Mouse (Mus musculus) erythroblast, embryonic 14.5 days (primary cell): ENCODE measurements around the gene Clec14a. TPM values are rescaled to one million over a fixed set of nuclear protein-coding genes. Genes with fewer than 3 reads are reported as not detected.
A peak's percentile ranks its signal among the peaks of the same experiment; 100 is the strongest.
"Not testable (repeated sequence)": the region's sequence is repeated elsewhere in the genome, so short reads cannot be mapped to it uniquely, and the experiment has no call there.

Experiments
- H3K27me3 ChIP-seq: 2 replicates; pipeline ENCODE4 v1.6.1; 2012; ENCODE audit warnings: inconsistent platforms; ENCODE audit not compliant: control insufficient read depth
- H3K36me3 ChIP-seq: 2 replicates; pipeline ENCODE4 v1.6.1; 2012; ENCODE audit warnings: mild to moderate bottlenecking, inconsistent platforms; ENCODE audit not compliant: control insufficient read depth
- H3K4me1 ChIP-seq: 2 replicates; pipeline ENCODE4 v1.6.1; 2012; ENCODE audit warnings: inconsistent platforms; ENCODE audit not compliant: control insufficient read depth
- H3K4me3 ChIP-seq: replicated peaks from 2 replicates; pipeline ENCODE3; 2012; ENCODE audit warnings: moderate library complexity, mild to moderate bottlenecking, inconsistent platforms
- H3K9me3 ChIP-seq: 2 replicates; pipeline ENCODE4 v1.6.1; 2012; ENCODE audit warnings: low read length, inconsistent platforms, mixed read lengths; ENCODE audit not compliant: control insufficient read depth
- GATA1 ChIP-seq: IDR thresholded peaks from 2 replicates; pipeline ENCODE4 v1.6.1; 2012; ENCODE audit warnings: low read length, inconsistent platforms, mixed read lengths
- TAL1 ChIP-seq: IDR thresholded peaks from 3 replicates; pipeline ENCODE4 v1.6.1; 2012; ENCODE audit warnings: low read length, inconsistent platforms, mixed read lengths
- polyA plus RNA-seq: library from polyadenylated mRNA; stranded (reverse); fragments of >175 nt; gene quantifications from 2 replicates; pipeline ENCODE4 v1.2.3, GENCODE M21; 2012

Clec14a gene
- polyA plus RNA-seq, result 0.01 TPM in 2 replicates

GRCm38 (mm10) chr12:58268563-58269501, at the start of gene Clec14a:
Clec14a (minus strand) TSS chr12:58269290.
- no peaks in the 10 kb centered on the region for H3K9me3 ChIP-seq
- H3K36me3 ChIP-seq, result no peaks in the 10 kb centered on the region
- peak within 1 kb of the TSS; percentile 18 for H3K4me3 ChIP-seq
- no peaks in the 10 kb centered on the region for H3K4me1 ChIP-seq
- TF ChIP-seq TAL1 (no peak), GATA1 (no peak)
- H3K27me3 ChIP-seq, result peaks cover 10% of the 10 kb centered on the region; the same call in 1 of the 2 replicates

GRCm38 (mm10) chr12:58307835-58308234, 38.7 kb upstream of the Clec14a start:
- no peaks in the 10 kb centered on the region for H3K36me3 ChIP-seq
- TF ChIP-seq GATA1 (no peak), TAL1 (no peak)
- H3K4me1 ChIP-seq, result no peaks in the 10 kb centered on the region
- no peaks in the 10 kb centered on the region for H3K27me3 ChIP-seq
- no peaks in the 10 kb centered on the region for H3K9me3 ChIP-seq
- no peak overlapping the region for H3K4me3 ChIP-seq

- not testable (repeated sequence) for H3K4me1 ChIP-seq, H3K4me3 ChIP-seq, H3K36me3 ChIP-seq, H3K27me3 ChIP-seq, H3K9me3 ChIP-seq
These were observed 37.3 kb upstream of the Clec14a start for GRCm38 (mm10) chr12:58306402-58306801.

GRCm38 (mm10) chr12:58305567-58305966, 36.5 kb upstream of the Clec14a start:
- no peak overlapping the region for H3K4me3 ChIP-seq
- TF ChIP-seq GATA1, result no peak
- no peak for TF ChIP-seq TAL1
- H3K4me1 ChIP-seq, result no peaks in the 10 kb centered on the region
- no peaks in the 10 kb centered on the region for H3K9me3 ChIP-seq
- H3K36me3 ChIP-seq, result no peaks in the 10 kb centered on the region
- no peaks in the 10 kb centered on the region for H3K27me3 ChIP-seq

- H3K4me3 ChIP-seq, result no peak overlapping the region
- TF ChIP-seq GATA1 (no peak), TAL1 (no peak)
- H3K9me3 ChIP-seq, result no peaks in the 10 kb centered on the region
- no peaks in the 10 kb centered on the region for H3K27me3 ChIP-seq
- H3K36me3 ChIP-seq, result no peaks in the 10 kb centered on the region
- no peaks in the 10 kb centered on the region for H3K4me1 ChIP-seq
These were observed 27.9 kb upstream of the Clec14a start for GRCm38 (mm10) chr12:58296980-58297379.

- TF ChIP-seq GATA1 (no peak), TAL1 (no peak)
- no peaks in the 10 kb centered on the region for H3K9me3 ChIP-seq
- no peaks in the 10 kb centered on the region for H3K36me3 ChIP-seq
- no peaks in the 10 kb centered on the region for H3K4me1 ChIP-seq
- H3K4me3 ChIP-seq, result no peak overlapping the region
- H3K27me3 ChIP-seq, result no peaks in the 10 kb centered on the region
These were observed 16.8 kb upstream of the Clec14a start for GRCm38 (mm10) chr12:58285912-58286311.

- no peaks in the 10 kb centered on the region for H3K36me3 ChIP-seq
These were observed 1.4 kb upstream of the Clec14a start for GRCm38 (mm10) chr12:58270520-58270919.

GRCm38 (mm10) chr12:58269505-58269904, 415 bp upstream of the Clec14a start:
- Histone ChIP-seq H3K27me3 (peaks cover 10% of the 10 kb centered on the region; the same call in 1 of the 2 replicates), H3K4me1 (no peaks in the 10 kb centered on the region), H3K4me3 (no peak overlapping the region), H3K36me3 (no peaks in the 10 kb centered on the region), H3K9me3 (no peaks in the 10 kb centered on the region)
- TF ChIP-seq TAL1, result no peak

More at GRCm38 (mm10) chr12:58270520-58270919, 1.4 kb upstream of the Clec14a start:
- Histone ChIP-seq H3K4me3 (no peak overlapping the region), H3K27me3 (peaks cover 10% of the 10 kb centered on the region; the same call in 1 of the 2 replicates), H3K9me3 (no peaks in the 10 kb centered on the region), H3K4me1 (no peaks in the 10 kb centered on the region)
- TF ChIP-seq GATA1 (no peak), TAL1 (no peak)

GRCm38 (mm10) chr12:58268186-58268562, 916 bp downstream of the Clec14a start:
- Histone ChIP-seq H3K36me3 (no peaks in the 10 kb centered on the region), H3K9me3 (no peaks in the 10 kb centered on the region), H3K4me3 (peak overlapping the region; percentile 18), H3K4me1 (no peaks in the 10 kb centered on the region), H3K27me3 (peaks cover 10% of the 10 kb centered on the region; the same call in 1 of the 2 replicates)
- TF ChIP-seq TAL1, result no peak
- TF ChIP-seq GATA1, result no peak

GRCm38 (mm10) chr12:58267779-58268178, 1.3 kb downstream of the Clec14a start:
- Histone ChIP-seq H3K36me3 (no peaks in the 10 kb centered on the region), H3K4me3 (peak overlapping the region; percentile 18), H3K4me1 (no peaks in the 10 kb centered on the region), H3K27me3 (peaks cover 10% of the 10 kb centered on the region; the same call in 1 of the 2 replicates), H3K9me3 (no peaks in the 10 kb centered on the region)
- TF ChIP-seq GATA1, result no peak
- no peak for TF ChIP-seq TAL1
